Mouse (Mus musculus) right cerebral cortex, adult 18-20 months (tissue): ENCODE measurements around the gene Srm.

Experiments used
- DNase-seq: peaks from one replicate; pipeline ENCODE4 v3.0.0; 2022; ENCODE audit warnings: mixed read lengths

The Srm gene

DNA sequence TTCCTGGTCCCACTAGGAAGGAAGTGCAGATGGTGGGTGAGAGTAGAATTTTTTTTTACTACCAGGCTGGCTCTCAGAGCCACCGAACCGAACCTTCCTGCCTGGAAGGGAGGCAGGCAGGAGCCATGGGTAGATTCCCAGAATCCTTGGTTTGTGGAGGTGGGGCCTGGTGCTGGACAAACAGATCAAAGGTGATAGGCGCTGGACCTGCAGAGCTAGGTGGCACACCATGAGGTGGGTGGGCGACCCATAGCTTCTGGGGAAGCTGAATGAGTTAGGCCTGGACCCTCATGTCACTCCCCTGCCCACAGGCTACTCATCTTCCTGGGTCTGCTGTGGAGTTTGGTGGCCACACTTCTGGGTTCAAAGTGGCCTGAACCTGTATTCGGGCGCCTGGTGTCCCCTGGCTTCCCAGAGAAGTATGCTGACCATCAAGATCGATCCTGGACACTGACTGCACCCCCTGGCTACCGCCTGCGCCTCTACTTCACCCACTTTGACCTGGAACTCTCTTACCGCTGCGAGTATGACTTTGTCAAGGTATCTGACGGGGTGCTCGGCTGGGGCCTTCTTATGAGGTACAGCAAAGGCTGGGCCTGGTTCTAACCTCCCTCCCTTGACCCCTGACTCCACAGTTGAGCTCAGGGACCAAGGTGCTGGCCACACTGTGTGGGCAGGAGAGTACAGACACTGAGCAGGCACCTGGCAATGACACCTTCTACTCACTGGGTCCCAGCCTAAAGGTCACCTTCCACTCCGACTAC lies 11.2 kb downstream of the Srm start, which contains the start of gene Masp2:
Gene Masp2 (plus strand): TSS at position 198 of the 764 bp plus-strand sequence.
- DNase-seq, result no peak

GRCm38 (mm10) chr4:148603376-148604139 lies 12.3 kb downstream of the Srm start:
- DNase-seq, result no peak

DNA sequence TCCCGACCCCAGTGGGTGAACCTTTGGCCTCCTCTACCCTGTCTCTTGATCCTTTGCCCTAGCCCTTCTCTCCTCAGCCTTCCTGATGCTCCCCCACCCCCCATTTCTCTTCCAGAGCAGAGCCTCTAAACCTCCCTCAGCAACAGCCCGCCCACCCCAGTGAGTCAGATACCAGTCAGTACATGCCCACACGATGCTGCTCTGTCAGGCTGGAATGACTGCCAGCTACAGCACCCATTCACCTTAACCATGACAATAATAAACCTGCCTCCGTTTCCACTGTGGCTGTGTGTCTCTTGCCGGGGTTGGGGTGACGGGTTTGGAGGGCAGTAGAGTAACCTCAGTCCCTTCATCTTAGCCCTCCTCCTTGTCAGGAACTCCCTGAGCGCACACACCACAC lies 12.8 kb downstream of the Srm start:
- DNase-seq, result peak; percentile 88

GRCm38 (mm10) chr4:148604541-148605165 lies 13.3 kb downstream of the Srm start:
- no peak for DNase-seq

DNA sequence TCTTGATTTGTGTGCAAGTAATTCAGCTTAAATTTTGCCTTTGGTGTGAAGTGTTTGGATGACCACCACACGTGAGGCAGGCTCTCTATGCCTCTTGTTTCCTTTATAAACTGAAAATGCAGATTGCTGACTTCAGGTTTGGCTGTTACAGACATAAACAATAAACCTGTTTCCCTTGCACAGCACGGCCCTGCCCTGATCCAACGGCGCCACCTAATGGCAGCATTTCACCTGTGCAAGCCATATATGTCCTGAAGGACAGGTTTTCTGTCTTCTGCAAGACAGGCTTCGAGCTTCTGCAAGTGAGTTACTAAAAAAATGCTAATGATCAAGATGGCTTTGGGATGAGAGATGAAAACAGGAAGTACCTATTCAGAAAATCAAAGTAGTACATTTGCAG lies 16.5 kb downstream of the Srm start:
- peak; percentile 74 for DNase-seq

DNA sequence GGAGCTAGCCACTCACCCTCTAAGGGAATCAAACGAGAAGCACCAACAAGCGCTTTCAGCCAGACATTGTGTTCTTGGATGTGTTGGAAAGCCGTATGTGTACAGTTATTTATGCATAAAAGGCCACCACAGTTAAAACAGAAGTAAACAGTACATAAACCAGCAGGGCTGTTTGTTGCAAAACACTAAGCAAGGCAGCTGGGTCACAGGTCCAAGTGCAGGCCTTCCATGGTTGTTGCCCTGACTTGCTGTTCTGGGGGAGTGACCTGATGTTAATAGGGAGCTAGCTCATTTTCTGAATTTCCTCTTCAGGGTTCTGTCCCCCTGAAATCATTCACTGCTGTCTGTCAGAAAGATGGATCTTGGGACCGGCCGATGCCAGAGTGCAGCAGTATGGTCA lies 18.5 kb downstream of the Srm start:
- DNase-seq, result no peak

DNA sequence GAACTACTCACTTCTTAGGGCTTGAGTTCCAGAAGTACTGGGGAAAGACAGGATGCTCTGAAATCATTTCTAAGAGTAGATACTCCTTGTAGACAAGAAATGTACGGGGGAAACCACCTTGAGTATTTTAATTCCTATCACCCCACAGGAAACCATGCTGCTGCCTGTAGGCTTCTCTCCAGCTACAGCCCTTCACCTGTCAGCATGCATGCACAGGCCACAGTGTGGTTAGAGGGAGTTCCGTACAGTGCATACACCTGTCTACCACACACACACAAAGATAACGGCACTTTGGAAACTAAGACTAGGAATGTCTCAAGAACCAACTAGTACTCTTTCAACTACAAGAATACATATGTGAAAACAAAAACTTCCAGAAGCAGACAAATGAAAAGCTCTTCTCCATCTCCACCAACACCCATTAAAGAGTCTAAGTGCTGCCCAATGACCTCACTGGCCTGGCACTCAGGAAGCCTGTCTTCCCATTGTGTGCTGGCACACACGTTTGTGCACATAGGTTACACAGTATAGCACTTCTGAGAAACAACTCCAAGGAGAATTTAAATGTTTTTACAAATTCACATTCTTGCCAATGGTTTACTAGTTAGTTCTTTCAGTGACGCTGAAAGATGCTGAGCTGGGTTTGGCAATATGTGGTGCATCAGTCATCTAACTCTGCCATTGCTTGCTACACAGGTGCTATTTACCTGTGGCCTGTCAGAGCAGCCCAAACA lies 19.5 kb downstream of the Srm start:
- no peak for DNase-seq

DNA sequence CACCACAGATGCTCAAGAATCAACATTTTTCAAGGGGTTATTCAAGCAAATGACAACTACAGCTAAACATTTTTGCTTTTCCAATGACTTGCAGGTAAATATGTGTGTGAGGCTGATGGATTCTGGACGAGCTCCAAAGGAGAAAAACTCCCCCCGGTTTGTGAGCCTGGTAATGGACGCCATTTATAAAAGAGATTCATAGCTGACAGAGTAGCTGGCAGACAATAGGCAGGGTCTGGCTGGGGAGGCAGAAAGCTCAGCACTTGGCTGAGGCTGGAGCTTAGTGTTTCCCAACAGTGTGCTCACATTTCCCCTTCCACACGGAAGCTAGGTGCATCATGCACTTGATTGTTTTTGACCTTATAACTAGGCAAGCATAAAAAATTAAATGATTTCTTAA lies 21.3 kb downstream of the Srm start:
- DNase-seq, result no peak

DNA sequence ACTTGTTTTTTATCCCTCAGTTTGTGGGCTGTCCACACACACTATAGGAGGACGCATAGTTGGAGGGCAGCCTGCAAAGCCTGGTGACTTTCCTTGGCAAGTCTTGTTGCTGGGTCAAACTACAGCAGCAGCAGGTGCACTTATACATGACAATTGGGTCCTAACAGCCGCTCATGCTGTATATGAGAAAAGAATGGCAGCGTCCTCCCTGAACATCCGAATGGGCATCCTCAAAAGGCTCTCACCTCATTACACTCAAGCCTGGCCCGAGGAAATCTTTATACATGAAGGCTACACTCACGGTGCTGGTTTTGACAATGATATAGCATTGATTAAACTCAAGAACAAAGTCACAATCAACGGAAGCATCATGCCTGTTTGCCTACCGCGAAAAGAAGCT lies 22.4 kb downstream of the Srm start:
- no peak for DNase-seq

DNA sequence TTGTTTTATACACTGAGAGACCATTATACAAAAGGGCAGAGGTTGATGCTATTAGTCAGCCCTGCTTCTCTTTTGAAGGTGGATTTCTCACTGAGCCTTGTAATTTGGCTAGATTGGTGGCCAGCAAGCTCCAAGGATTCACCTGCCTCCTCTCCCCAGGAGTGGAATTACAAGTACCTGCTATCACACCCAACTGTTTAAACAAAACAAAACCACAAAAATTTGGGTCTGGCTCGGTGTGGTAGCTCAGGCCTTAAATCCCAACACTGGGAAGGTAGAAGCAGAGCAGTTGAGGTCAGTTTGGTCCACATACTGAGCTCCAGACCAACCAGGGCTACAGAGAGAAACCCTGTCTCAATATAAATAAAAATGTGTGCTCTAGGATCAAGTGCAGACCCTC lies 28.5 kb downstream of the Srm start:
- DNase-seq, result no peak

- no peak for DNase-seq
Observed at GRCm38 (mm10) chr4:148620718-148621117, 29.4 kb downstream of the Srm start.

GRCm38 (mm10) chr4:148622485-148622884 lies 31.2 kb downstream of the Srm start:
- DNase-seq, result no peak

GRCm38 (mm10) chr4:148623609-148624008 lies 32.3 kb downstream of the Srm start:
- no peak for DNase-seq

DNA sequence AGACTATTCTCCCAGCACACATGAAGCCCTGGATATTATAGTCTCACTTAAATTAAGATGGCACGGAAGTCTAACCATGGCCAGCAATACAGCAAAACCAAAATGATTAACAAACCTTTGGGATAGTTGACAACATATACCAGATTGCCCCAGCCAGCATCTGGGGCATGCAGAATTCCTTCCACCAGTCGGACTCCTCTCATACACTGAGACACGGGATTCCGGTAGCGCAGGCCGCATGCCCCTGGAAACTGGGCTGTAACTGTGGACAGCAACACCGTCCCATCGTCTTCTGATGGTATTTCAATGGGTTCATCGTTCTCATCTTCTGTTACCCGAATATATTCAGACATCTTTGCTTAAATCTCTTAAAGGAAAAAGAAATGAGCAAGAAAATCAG lies 33.7 kb downstream of the Srm start:
- DNase-seq, result no peak

DNA sequence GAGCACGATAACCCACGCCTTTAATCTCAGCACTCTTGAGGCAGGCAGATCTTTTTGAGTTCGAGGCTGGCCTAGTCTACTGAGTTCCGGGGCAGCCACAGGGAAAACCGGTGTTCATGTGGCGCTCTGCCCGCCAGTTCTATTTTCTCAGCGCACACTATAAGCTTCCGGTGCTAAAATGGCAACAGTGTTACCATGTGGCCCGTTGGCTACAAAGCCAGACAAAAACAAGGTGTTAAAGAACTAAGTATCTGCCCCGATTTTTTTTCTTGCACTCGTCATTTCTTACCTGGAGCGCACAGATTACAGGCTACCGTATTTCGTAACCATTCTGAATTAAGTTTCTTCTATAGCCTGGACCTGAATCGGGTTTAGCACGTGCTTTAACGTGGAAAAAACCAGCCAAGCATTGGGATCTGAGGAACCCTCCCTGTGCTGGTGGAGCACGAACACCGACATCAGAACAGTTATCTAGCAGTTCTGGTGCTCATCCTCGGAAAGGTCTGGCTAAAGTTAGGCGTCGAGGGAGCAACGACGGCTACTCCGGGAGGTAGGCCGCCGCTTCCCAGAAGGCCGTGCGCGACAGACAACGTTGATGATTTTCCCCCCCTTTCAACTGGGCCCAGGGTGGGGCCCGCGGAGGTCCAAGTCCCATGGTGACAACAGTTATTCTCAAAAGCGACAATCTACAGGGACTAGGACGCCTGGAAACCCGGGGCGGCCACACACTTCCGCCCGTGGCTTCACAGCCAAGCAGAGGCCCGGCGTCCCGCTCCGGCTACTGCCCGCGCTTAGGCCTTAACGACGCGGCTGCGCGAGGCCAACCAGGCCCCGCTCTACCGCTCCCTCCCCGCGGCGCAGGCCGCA lies 34.7 kb downstream of the Srm start:
- DNase-seq, result peak; percentile 45

DNA sequence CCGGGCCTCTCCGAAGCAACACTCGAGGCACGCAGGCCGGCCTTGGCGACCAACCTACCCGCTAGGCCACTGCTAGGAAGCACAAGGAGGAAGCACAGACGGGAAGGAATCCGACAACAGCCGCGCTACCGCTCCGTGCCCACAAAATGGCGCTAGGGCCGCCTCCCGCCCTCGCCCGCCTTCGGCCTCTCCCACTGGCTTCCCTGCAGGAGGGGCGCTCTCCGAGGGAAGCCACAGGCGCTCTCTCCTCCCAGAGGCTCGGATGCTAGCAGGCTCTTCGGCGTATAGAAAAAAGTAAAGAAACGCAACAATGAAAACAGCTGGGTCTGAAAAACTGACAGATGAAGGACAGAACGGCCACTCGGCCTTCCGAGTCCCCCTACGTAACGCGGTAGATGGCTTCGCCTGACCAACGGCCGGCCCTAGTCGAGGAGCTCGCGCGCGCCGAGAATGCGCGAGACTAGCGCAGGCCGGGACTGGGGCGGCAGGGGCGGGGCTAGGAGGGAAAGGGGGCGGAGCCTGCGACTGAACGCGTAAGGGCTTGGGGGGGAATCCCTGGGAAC lies 35.4 kb downstream of the Srm start, which contains the start of gene Tardbp:
Gene Tardbp (minus strand): TSS at position 397 of the 563 bp plus-strand sequence.
- peak; percentile 95 for DNase-seq

- DNase-seq, result no peak
Observed at GRCm38 (mm10) chr4:148627246-148627645, 35.9 kb downstream of the Srm start.

- no peak for DNase-seq
Observed at GRCm38 (mm10) chr4:148632013-148632692, 40.9 kb downstream of the Srm start.

DNA sequence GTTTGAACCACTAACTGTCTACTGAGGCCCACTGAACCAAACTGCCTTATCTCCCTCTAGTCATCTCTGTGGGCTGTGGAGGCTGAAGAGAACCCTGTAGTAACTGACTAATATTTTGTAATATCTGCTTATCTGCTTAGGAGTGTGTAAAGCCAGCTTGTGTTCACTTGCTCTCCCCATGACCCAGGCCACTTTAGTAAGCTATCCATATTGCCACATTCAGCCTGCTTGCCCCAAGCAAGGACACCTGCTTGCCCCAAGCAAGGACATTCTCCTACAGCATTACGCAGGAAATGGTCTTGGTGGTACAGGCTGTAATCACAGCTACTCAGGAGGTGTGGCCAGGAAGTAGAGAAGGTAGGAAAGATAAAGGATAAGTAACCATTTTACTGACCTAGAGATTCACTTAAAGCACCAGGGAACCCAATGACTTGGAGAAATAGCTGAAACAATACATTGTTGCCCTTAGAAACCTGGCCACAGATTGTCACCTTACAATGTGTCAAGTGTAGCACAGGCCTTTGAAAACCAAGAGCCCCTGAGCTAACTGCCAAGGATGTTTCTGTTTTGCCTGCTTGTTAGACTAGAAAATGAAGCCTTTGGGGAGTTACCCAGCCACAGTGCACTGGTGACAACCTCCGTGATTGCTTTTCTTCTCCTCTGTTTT lies 42.2 kb downstream of the Srm start:
- DNase-seq, result no peak

DNA sequence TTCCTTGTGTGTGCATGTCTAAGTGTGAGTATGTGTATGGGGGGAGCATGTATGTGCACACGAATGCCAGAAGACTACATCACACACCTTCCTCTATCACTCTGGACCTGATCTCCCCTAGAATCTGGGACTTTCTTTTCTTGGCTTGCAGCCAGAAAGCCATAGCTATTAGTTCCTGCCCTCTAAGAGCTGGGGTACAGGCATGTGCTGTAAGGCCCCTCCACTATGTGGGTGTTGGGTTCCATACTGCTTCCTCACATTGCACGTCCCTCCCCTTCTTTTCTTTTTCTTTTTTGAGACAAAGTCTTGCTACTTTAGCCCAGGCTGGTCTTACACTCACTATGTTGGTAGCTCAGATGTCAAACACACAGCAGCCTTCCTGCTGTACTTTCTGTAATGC lies 44.0 kb downstream of the Srm start:
- no peak for DNase-seq
